Mouse (Mus musculus): ENCODE data around the gene Myh10.
A peak's percentile ranks its signal among the peaks of the same experiment; 100 is the strongest.
"Not testable (repeated sequence)": the region's sequence is repeated elsewhere in the genome, so short reads cannot be mapped to it uniquely, and the experiment has no call there.

Gene Myh10

GRCm38 (mm10) chr11:68692693-68693446 is 1.5 kb downstream of the Myh10 start:
- DNase-seq (ENCODE audit: low spot score): peak; percentile 16

DNA sequence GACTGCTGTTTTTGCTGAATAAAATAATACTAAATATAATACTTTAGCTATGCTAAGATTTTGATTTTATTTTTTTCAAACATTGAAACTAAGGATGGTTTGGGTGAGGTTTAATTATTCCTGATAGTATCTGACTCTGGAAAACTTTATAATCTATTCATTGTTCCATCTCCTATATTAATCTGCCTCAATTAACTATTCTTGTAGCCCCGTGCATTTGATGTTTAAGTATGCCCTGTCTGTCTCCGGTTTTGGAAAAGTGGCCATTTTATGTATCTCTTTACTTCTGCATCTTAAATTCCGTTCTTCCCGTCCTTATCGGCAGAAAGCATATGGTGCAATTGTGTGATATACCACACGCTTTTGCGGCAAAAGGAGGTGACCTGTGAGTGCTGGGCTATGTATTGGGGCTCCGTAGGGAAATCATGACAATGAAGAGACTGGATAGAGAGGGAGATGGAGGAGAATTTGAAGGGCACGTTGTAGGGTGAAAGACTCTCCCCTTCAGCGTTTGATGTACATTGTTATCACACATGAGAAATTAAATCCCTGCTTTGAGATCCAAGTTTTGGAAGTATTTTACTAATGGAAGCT is 2.2 kb downstream of the Myh10 start:
- DNase-seq (ENCODE audit: low spot score): no peak

GRCm38 (mm10) chr11:68702370-68702769 is 11.0 kb downstream of the Myh10 start:
- DNase-seq (ENCODE audit: low spot score): no peak

DNA sequence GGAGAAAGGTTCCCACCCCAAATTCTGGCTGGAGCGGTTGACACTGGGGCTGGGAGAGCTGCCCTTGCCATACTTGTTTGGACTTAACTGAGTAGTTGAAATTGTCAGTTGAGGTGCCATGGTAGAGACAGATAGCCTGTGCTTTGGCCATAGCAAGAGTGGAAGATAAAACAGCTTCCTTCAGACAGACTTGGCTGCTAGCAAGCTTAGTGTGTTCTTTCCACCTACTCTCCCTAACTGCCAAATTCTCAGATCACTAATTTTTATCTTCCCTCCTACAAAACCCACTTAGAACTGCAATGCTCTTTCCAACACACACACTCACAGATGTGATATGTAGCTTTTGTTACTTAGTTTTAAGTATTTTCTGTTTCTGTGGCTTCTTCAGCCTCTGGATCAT is 12.0 kb downstream of the Myh10 start:
- DNase-seq (ENCODE audit: low spot score): no peak

- no peak for DNase-seq (ENCODE audit: low spot score)
Measured at GRCm38 (mm10) chr11:68704258-68704657, 12.9 kb downstream of the Myh10 start.

GRCm38 (mm10) chr11:68704847-68705246 is 13.5 kb downstream of the Myh10 start:
- no peak for DNase-seq (ENCODE audit: low spot score)

DNA sequence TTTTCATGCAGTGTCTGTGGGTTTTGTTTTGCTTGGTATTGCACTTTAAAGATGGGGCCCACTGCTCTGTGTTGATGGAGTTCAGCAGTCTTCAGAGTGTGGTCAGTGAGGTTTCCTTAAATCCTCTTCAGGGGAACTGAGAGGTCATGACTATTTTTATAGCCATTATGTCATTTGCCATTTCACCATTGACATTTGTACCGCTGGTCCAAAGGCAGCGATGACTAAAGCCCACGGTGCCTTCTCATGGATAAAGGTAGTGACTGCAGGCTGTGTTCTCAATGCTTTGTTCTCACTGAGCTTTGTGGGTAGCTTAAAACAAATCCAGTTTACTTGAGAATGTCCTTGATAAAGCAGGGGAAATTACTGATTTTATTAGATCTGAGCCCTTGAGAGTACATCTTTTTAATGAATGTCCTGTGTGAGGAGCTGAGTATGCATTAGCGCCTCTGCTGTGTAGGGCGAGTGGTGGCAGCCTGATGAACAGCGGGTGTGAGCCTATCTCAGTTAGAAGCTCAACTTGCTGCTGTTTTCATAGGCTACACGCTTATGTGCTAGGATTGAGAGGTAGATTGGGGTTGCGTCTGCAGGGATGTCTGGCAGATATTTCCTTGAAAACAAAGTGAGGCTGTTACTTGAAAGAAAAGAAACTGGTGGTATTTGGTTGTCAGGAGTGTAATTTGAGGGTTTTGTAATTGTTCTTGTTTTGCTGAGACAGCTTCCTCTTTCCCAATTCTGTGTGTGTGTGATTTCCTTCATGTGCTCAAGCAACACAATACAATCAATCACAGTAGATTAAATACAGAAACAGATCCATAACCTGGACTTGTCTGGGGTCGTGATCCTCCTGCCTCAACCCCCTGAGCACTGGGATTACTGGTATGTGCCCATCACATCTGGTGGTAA is 15.4 kb downstream of the Myh10 start:
- no peak for DNase-seq (ENCODE audit: low spot score)

DNA sequence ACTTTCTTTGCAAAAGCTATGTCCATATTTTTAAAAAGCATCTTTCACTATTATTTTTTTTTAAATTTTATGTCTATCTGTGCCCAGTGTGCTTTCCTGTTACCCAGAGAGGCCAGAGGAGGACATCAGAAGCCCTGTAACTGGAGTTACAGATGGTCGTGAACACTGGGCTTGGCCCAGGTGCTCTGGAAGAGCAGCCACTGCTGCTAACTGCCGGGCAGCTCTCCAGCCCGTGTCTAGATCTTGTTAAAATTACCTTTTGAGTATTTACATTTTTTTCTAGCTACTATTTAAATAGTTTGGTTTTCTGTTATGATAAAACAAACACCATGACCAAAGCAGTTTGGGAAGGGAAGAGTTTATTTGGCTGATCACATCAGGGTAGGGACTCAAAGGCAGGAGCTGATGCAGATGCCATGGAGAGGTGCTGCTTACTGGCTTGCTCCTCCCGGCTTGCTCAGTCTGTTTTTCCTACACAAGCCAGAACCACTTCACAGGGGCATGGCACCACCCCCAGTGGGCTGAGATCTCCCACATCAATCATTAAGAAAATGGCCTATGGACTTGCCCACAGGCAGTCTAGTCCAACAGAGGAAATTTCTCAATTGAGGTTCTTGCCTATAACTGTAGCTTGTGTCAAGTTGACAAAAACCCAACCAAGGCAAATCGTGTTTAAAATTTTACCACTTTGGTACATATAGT is 16.7 kb downstream of the Myh10 start:
- DNase-seq (ENCODE audit: low spot score): no peak

- no peak for DNase-seq (ENCODE audit: low spot score)
Measured at GRCm38 (mm10) chr11:68716167-68716566, 24.8 kb downstream of the Myh10 start.

- DNase-seq (ENCODE audit: low spot score): peak; percentile 3
Measured at GRCm38 (mm10) chr11:68717171-68717840, 25.9 kb downstream of the Myh10 start.

DNA sequence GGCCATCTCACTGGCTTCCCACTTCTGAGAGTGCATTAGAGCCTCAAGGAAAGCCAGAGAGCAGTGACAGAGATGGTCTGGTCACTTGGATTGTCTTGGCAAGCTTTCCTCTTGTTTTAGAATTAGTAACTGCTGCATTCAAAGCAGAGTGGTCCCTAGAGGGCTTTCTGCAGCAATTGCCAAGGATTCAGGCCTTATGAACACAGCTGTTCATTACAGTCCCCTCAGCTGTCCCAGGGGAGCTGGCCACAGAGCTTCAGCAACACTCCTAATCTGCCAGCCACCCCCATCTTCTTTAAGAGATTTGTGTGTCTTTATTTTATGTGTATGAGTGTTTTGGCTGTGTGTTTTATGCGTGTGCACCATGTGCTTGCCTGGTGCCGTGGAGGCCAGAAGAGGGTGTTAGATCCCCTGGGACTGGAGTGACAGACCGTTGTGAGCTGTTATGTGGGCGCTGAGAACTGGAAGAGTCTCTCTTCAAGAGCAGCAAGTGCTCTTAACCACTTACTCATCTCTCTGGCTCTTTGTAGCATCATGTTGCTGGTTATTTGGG is 27.8 kb downstream of the Myh10 start:
- peak; percentile 6 for DNase-seq (ENCODE audit: low spot score)

DNA sequence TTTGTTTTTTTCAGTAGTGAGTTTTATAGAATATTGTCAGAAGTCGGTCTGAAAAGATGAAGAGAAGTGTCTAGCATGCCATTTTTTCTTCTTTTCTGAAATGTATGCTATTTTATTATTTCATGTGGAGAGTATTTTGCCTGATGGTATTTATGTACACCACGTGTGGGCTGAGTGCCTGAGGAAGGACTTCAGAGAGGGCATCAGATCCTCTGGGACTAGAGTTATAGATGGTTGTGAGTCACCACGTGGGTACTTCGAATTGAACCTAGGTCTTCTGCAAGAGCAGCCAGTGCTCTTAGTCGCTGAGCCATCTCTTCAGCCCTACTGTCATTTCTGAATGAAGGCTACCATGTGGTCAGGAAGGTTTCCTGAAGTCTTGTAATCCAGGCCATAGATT is 28.4 kb downstream of the Myh10 start:
- no peak for DNase-seq (ENCODE audit: low spot score)

DNA sequence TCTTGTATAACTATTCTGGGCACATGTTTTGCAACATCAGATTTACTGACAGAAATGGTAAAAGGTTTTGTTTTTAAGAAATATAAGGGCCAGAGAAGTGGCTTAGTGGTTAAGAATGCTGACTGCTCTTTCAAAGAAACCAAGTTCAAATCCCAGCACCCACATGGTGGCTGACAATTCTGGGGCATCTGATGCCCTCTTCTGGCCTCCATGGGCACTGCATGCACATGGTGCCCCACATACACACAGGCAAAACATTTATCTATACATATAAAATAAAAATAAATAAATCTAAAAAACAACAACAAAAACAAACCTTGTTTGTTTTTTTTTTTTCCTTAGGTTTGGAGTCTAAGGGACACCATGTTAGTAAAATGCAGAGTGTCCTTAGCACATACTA is 32.8 kb downstream of the Myh10 start:
- no peak for DNase-seq (ENCODE audit: low spot score)

DNA sequence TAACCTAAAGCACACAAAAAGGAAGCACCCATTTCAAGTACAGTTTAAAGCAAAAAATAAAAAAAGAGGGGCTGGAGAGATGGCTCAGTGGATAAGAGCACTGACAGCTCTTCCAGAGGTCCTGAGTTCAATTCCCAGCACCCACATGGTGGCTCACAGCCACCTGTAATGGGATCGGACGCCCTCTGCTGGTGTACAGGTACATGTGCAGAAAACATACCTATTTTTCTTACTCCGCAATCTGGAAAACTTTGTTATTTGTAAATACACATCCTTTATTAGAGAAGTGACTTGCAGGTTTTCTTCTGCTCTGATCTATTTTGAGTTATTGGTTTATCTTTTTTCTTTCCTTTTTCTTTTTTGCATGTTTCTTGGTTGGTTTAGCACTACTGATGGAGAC is 37.3 kb downstream of the Myh10 start:
- DNase-seq (ENCODE audit: low spot score): no peak

DNA sequence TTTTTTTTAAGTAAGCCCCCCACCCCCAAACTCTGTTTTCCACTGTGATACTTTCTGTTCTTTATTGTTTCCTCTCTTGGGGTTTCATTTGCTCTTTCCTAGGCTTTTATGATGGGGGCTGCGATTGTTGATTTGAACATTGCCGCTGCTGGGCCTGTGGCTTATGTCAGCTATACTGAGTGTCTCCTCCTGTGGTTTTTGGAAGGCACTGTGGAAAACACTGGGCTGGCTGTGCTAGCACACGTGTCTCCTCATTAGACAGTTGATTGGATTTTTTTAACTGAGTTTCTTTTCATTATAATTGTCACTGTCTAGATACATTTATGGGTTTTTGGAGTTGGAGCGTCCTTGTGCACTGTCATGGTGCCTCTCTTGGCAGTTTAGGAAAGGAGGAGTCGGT is 39.4 kb downstream of the Myh10 start:
- DNase-seq (ENCODE audit: low spot score): no peak

- no peak for DNase-seq (ENCODE audit: low spot score)
Measured at GRCm38 (mm10) chr11:68732066-68732465, 40.7 kb downstream of the Myh10 start.

DNA sequence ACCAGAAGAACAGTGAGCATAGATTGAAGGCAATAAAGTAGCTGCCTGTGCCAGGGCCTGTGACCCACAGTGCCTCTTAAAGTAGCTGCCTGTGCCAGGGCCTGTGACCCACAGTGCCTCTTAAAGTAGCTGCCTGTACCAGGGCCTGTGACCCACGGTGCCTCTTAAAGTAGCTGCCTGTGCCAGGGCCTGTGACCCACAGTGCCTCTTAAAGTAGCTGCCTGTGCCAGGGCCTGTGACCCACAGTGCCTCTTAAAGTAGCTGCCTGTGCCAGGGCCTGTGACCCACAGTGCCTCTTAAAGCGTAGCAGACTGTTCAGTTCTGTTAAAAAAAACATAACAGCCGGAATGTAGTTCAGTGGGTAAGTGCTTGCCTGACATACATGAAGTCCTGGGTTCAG is 42.0 kb downstream of the Myh10 start:
- not testable (repeated sequence) for DNase-seq (ENCODE audit: low spot score)

GRCm38 (mm10) chr11:68739509-68739908 is 48.1 kb downstream of the Myh10 start:
- DNase-seq (ENCODE audit: low spot score): no peak

DNA sequence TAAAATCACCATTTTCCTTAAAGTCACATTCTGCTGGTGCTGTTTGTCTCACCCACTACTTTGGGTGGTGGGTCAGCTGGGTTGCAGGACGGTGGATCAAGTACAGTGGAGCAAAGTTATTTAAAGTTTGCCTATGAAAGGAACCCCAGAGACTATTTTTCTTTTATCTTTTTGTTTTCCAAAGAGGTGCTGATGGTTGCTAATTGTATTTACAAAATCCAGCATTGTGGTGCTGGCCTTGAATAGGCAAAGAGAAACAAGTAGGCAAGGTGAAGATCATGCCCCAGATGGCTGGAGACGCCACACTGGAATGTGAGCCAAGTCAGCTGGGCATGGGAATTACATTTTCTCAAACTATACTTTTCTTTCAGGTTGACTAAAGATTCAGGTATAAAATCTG is 51.3 kb downstream of the Myh10 start:
- no peak for DNase-seq (ENCODE audit: low spot score)

DNA sequence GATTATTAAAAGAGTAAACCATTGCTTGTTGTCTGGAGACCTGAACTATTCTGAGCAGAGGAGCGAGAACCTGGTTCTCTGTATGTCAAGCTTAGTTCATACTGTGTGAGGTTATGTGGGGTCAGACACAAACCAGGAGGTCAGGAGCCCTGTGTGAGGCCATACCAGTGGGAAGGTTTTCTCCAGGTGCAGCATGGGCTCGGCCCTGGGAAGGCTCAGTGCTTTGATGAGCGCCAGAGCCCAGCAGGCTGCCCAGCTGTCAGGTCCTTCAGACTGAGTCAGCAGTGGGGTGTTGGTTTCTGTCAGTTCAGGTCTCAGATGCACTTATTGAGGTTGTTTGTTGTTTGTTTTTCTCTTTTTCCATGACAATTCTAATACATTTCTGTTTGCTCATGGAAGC is 52.8 kb downstream of the Myh10 start:
- no peak for DNase-seq (ENCODE audit: low spot score)
